Mouse (Mus musculus): Measurements from ENCODE around the gene 9430038I01Rik. TPM values are rescaled to one million over a fixed set of nuclear protein-coding genes. Genes with fewer than 3 reads are reported as not detected.

9430038I01Rik gene
- polyA plus RNA-seq (2017; shearing (Covaris generic)): 10 to 100 TPM; 13.9 to 16.9 TPM

DNA sequence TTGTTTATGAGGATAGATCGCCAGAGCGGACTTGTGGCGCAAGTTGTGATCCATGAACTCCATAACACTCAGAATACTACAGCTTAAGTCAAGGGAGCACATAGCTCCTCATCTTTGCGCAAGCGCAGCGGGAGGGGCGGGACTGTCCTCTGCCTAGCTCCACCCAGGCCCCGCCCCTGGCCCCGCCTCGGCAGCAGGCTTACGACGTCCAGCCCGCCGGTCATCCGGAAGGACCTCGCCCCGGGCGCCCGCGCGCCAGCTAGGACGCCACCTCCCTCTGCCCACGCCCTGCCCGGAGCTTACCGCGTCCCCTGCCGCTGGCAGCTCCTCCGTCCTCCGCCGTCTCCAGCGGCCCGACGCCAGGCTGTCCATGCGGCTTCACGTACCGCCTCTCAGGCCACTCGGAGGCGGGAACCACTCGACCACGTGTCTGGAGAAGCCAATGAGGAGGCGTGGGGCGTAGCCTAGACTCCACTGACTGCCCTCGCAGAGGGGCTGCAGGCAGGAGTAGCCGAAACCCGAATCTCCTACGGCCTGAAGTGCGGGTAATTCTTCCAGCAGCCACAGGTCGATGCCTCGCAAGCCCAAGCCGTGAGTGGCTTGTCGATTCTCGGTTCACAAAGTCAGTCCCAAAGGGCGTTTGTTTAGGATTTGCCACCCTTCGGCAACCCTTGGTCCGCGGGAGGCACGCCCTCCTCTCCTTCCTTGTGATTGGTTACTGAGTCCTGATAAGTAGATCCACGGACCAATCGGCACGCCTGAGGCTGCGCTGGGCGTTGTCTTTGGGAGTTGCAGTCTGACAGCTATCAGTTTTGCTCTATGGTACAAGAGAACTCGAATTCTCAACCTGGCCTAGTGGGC lies at the start of gene 9430038I01Rik:
Gene 9430038I01Rik, minus strand, starts transcription at position 426 of the 861 bp plus-strand sequence.

DNA sequence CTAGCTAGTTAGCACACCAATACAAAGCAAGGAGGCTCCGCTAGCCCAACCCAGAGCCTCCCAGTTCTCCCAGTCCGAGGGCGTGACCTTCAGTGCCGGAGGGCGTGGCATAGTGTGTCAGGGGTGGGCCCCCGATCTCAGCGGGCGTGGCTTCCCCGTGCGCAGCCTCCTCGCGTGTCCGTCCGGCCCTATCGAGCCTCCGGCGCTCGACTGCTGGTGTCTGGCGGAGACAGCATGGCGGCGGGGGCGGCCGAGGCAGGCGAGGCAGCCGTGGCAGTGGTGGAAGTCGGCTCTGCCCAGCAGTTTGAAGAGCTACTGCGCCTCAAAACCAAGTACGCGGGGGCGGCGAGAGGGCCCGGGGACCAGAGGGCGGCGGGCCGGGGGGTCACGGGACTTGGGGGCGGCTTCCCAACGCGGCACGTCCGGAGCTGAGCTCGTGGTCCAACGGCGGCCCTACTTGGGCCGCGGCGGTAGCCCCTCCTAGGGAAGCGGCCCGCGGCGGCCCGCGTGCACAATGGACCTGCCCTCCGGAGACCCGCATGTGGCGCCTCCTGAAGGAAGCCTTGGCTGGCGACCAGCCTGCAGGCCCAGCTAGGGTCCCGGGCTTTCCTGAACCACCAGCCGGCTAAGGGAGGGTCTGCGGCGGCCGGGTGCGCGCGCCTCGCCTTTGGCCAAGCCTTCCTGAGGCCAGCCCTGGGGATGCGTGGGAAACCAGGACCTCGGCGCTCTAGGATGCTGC lies 27.0 kb upstream of the 9430038I01Rik start, which contains the start of gene Glrx3:
Gene Glrx3, plus strand, starts transcription at position 175 of the 739 bp plus-strand sequence.

Other genes starting within 250 kb of the 9430038I01Rik start
- not detected for gene Ebf3, start 96.3 kb downstream of the 9430038I01Rik start, polyA plus RNA-seq (2017; shearing (Covaris generic))
- 100 to 1,000 TPM; 121 to 126 TPM for gene Glrx3, start 26.9 kb upstream of the 9430038I01Rik start, polyA plus RNA-seq (2017; shearing (Covaris generic))